Mouse (Mus musculus) lung, adult 2 months (tissue): Measurements from ENCODE around the gene Dusp1. TPM values are rescaled to one million over a fixed set of nuclear protein-coding genes. Genes with fewer than 3 reads are reported as not detected.

Experiments used
- DNase-seq: peaks from one replicate; pipeline ENCODE4 v3.0.0; 2022
- H3K4me1 ChIP-seq: fragments of 200-500 bp; 2 replicates; pipeline ENCODE4 v1.6.1; 2011; ENCODE audit warnings: low read length; ENCODE audit not compliant: control insufficient read depth, insufficient read depth
- H3K4me3 ChIP-seq: fragments of 200-500 bp; replicated peaks from 2 replicates; pipeline ENCODE3; 2011; ENCODE audit warnings: low read depth, mild to moderate bottlenecking, control low read depth, low read length; ENCODE audit errors: extremely low read depth
- CTCF ChIP-seq: fragments of 200-500 bp; IDR thresholded peaks from 2 replicates; pipeline ENCODE4 v1.5.1; 2011; ENCODE audit warnings: mild to moderate bottlenecking, low read length, control low read depth; ENCODE audit not compliant: insufficient read depth
- POLR2A ChIP-seq: fragments of 200-500 bp; IDR thresholded peaks from 2 replicates; pipeline ENCODE4 v1.6.1; 2011; ENCODE audit warnings: low read depth, mild to moderate bottlenecking, control low read depth, low read length, borderline replicate concordance; ENCODE audit errors: extremely low read depth
- WGBS: fragments of 180-500 bp; shearing (Covaris S2); methylation state at CpG from one replicate; pipeline ENCODE4 v1.1.7; 2018; 5-methylcytosine and 5-hydroxymethylcytosine counted together
- polyA plus RNA-seq: library from polyadenylated mRNA; depleted of rRNA; stranded (reverse); fragments of >200 nt; gene quantifications from 2 replicates; pipeline ENCODE4 v1.2.3, GENCODE M21; 2012

The Dusp1 gene
- polyA plus RNA-seq, 1 experiment, result 233 TPM

- 79% methylated on average over 12 of the region's 12 CpGs for WGBS
- Histone ChIP-seq H3K4me1 (peaks cover 22% of the 10 kb centered on the region), H3K4me3 (no peak overlapping the region)
- no peak for TF ChIP-seq CTCF
- no peak for TF ChIP-seq POLR2A
- no peak for DNase-seq
Measured at GRCm38 (mm10) chr17:26587961-26588487, 26.1 kb upstream of the Dusp1 start.

- DNase-seq, result peak; percentile 58
- 21% methylated on average over 15 of the region's 15 CpGs for WGBS
- Histone ChIP-seq H3K4me1 (peaks cover 27% of the 10 kb centered on the region), H3K4me3 (no peak overlapping the region)
- TF ChIP-seq CTCF (no peak), POLR2A (no peak)
Measured at GRCm38 (mm10) chr17:26584558-26585136, 22.7 kb upstream of the Dusp1 start.

GRCm38 (mm10) chr17:26584063-26584462 is 22.1 kb upstream of the Dusp1 start:
- H3K4me3 ChIP-seq, result no peak overlapping the region
- TF ChIP-seq CTCF (no peak), POLR2A (no peak)
- 33% methylated on average over 4 of the region's 4 CpGs for WGBS
- no peak for DNase-seq
- H3K4me1 ChIP-seq, result peaks cover 27% of the 10 kb centered on the region

- DNase-seq, result no peak
- TF ChIP-seq CTCF (no peak), POLR2A (no peak)
- Histone ChIP-seq H3K4me3 (no peak overlapping the region), H3K4me1 (peaks cover 27% of the 10 kb centered on the region)
- 54% methylated on average over 6 of the region's 6 CpGs for WGBS
Measured at GRCm38 (mm10) chr17:26583606-26584005, 21.7 kb upstream of the Dusp1 start.

GRCm38 (mm10) chr17:26583056-26583455 is 21.1 kb upstream of the Dusp1 start:
- no peak for DNase-seq
- TF ChIP-seq POLR2A (no peak), CTCF (no peak)
- Histone ChIP-seq H3K4me1 (peaks cover 27% of the 10 kb centered on the region), H3K4me3 (no peak overlapping the region)
- WGBS, result 93% methylated on average over 9 of the region's 9 CpGs

GRCm38 (mm10) chr17:26582297-26582696 is 20.4 kb upstream of the Dusp1 start:
- WGBS, result 48% methylated on average over 5 of the region's 5 CpGs
- DNase-seq, result no peak
- no peak overlapping the region for H3K4me3 ChIP-seq
- peaks cover 27% of the 10 kb centered on the region for H3K4me1 ChIP-seq
- no peak for TF ChIP-seq CTCF
- TF ChIP-seq POLR2A, result no peak

- 98% methylated on average over 3 of the region's 3 CpGs for WGBS
- peaks cover 31% of the 10 kb centered on the region for H3K4me1 ChIP-seq
- H3K4me3 ChIP-seq, result no peak overlapping the region
- no peak for TF ChIP-seq CTCF
- no peak for DNase-seq
Measured at GRCm38 (mm10) chr17:26580873-26581401, 19.0 kb upstream of the Dusp1 start.

GRCm38 (mm10) chr17:26579396-26579795 is 17.5 kb upstream of the Dusp1 start:
- Histone ChIP-seq H3K4me1 (peaks cover 27% of the 10 kb centered on the region), H3K4me3 (no peak overlapping the region)
- no peak for DNase-seq
- 83% methylated on average over 6 of the region's 6 CpGs for WGBS
- TF ChIP-seq CTCF, result no peak
- TF ChIP-seq POLR2A, result no peak

- no peak for TF ChIP-seq POLR2A
- no peak for TF ChIP-seq CTCF
- WGBS, result 92% methylated on average over 11 of the region's 11 CpGs
- no peak overlapping the region for H3K4me3 ChIP-seq
- no peak for DNase-seq
- H3K4me1 ChIP-seq, result peaks cover 26% of the 10 kb centered on the region
Measured at GRCm38 (mm10) chr17:26578771-26579170, 16.8 kb upstream of the Dusp1 start.

GRCm38 (mm10) chr17:26578162-26578561 is 16.2 kb upstream of the Dusp1 start:
- WGBS, result 78% methylated on average over 7 of the region's 7 CpGs
- TF ChIP-seq POLR2A, result no peak
- TF ChIP-seq CTCF, result no peak
- Histone ChIP-seq H3K4me1 (peaks cover 20% of the 10 kb centered on the region), H3K4me3 (no peak overlapping the region)
- DNase-seq, result no peak

GRCm38 (mm10) chr17:26577309-26577708 is 15.4 kb upstream of the Dusp1 start:
- DNase-seq, result no peak

More at GRCm38 (mm10) chr17:26577309-26577708, 15.4 kb upstream of the Dusp1 start:
- TF ChIP-seq CTCF (no peak), POLR2A (no peak)
- Histone ChIP-seq H3K4me3 (no peak overlapping the region), H3K4me1 (peaks cover 14% of the 10 kb centered on the region)
- 74% methylated on average over 11 of the region's 11 CpGs for WGBS
